Mouse (Mus musculus) cerebellum, adult 8-10 months (tissue): ENCODE data around the gene Stx3.

Source experiments
- DNase-seq: peaks from one replicate; pipeline ENCODE4 v3.0.0; 2022

Stx3 gene

DNA sequence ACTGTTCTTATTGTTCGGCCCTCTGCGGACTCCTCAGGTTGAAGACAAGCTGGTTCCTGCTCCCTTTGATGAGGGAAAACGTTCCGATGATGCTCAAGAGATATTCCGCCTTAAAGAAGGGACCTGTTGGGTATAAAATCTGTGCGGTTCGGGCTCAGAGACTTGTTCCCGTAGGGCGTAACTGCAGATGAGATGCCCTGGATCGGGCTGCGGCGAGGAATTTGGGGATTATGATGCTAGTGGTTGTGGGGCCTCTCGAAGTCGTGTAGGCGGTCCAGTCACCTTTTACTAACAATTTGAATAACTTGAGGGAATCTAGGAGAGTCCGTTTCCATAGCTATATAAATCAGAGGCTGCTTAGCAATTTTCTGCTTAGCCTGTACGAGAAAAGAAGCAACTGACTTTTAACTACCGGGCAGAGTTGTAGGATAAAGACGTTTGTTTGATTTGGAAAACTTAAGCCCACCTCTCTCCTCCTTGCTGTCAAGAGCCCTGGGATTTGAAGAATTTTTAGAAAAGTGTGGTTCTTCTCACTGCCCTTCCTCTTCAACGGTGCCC is at the start of gene Stx3:
Gene Stx3, minus strand, starts transcription at position 261 of the 558 bp plus-strand sequence.
- peak; percentile 32 for DNase-seq

DNA sequence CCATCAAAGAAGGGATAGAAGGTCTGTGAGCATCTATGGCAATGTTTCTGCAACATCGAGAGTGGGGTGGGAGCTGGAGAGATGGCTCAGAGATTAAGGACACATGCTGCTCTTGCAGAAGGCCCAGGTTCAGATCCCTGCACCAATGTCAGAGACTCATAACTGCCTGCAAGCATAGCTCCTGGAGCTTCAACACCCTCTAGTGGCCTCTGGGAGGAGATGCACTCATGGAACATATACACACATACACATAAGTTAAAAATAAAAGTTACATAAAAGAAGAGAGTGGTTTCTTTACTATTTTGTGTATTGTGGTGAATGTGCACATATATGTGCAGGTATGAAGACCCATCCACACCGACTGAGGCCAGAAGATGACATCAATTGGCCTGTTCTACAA is 48.6 kb upstream of the Stx3 start:
- no peak for DNase-seq

DNA sequence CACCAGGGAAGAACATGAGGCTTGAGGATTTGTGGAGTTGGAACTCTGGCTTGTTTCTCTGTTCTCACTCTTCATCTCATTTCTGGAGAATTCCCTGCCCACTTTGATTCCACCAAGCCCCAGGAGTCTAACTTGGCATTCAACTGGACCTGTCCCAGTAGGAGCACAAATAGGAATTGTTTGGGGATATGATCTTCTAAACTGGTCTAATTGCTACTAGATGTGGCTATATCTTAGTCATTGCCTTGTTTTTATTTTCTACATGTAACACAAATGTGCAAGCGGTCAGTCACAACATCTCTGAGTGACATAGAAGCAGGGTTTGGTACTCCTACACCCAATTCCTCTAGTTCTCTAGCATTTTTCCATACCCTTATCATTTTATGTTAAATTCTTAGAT is 41.8 kb upstream of the Stx3 start, which contains the start of gene Olfr1418:
Gene Olfr1418, minus strand, starts transcription at position 101 of the 400 bp plus-strand sequence.
- DNase-seq: no peak

DNA sequence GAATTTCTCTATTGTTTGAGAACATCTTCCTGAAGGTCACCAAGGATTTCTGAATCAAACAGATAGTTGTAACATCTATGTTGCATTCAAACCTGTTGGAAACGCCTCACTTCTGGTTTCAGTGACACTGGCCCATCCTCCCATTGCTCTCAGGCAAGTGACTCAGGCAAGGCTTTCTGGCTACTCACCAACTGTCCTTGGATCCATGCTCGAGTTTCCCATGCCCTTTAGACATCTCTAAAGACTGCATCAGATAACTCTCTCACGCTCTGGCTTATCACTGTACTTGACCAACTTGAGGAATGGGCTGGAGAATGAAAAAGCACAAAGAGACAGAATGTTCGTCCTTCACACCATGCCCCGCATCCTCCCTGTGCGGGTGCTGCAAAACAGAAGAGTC is 37.3 kb upstream of the Stx3 start:
- DNase-seq: no peak

DNA sequence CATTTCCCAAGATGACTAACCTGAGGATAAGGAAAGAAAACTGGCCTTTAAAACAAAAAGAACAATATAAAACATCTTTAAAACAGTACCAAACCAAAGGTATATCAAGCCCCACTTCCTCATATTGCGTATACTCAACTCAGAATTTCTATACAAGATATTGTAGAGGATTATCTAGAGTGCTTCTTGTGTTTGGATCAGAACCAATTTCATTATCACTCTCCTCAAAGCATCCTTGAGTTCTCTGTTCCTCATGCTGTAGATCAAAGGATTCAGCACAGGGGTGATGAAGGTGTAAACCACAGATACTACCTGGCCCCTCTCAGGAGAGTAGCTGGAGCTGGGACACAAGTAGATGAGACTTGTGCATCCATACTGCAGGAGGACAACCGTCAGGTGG is 35.6 kb upstream of the Stx3 start:
- no peak for DNase-seq

DNA sequence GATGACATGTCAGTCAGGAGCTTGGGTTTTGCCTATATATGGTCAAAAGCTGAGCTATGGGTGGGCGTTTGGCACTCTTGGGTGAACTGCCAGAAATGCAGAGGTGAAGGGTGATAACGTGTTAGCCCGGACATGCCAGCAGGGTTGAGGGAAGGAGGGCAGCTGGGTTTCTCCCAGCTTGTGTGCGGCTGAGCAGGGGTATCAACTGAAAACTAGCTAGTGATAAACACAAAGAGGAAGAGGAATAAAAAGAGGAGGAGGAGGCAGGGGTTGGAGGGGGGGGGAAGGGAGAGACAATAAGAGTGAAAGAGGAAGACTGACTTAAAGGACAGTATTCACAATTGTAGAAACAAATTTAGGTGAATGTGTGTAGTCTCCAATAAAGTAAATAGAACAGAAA is 33.4 kb upstream of the Stx3 start:
- DNase-seq: no peak

DNA sequence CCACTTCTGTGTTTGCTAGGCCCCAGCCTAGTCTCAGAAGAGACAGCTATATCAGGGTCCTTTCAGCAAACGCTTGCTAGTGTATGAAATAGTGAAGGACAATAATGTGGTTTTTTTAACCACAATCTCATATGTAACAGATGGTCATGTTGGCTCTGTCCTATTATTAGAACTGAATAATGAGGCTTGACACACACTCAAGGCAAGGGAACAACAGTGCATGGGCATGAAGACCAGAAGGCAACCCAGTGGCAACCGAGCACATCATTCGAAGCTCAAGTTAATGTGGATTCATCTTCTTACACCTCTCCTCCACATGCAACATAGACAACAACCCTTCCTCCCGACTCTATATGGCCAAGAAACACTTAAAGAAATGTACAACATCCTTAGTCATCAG is 27.1 kb upstream of the Stx3 start:
- DNase-seq: no peak

DNA sequence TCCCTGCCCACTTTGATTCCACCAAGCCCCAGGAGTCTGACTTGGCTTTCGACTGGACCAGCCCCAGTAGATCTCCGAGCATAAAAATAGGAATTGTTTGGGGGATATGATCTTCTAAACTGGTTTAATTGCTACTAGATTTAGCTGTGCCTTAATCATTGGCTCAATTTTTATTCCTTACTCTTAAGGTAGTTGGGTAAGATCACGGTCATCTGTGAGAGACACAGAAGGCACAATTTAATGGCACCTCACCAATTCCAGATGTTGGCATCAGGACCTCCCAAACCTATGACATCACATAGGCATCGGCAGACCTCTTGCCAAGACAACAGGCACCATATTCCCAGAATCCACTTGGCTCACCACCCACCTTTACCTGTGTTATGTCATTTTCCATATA is 19.9 kb upstream of the Stx3 start, which contains the start of gene Olfr1417:
Gene Olfr1417, minus strand, starts transcription at position 101 of the 400 bp plus-strand sequence.
- DNase-seq: no peak

DNA sequence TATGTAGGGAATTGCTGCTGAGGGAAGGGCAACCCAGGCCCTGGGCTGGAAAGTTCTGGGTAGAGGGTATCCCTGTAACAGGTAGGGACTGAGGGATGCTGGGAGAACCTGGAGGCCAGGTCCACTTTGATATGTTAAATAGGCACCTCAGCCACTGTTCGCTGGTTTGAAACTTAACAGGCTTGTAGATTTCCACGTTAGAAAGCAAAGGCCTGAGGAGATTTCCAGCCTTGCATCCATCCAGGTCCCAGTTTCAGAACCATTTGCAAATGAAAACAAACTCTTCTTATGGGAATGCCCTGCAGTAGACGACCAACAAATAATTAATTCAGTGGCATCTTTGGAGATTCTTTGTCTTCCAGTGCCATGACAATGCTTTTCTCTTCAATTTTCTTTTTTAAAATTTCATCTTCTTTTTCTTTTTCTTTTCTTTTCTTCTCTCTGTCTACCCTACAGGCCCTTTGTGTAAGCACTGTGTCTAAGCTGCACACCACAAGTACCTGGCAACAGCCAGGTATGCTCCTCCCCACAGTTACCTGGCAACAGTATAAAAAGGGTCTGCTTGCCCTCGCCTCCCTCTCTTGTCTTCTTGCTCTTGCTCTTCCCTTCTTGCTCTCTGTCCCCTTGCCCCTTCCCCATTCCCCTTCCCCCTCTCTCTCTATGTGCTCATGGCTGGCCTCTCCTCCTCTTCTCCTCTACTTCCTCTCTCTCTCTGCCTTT is 4.3 kb upstream of the Stx3 start:
- DNase-seq: no peak

DNA sequence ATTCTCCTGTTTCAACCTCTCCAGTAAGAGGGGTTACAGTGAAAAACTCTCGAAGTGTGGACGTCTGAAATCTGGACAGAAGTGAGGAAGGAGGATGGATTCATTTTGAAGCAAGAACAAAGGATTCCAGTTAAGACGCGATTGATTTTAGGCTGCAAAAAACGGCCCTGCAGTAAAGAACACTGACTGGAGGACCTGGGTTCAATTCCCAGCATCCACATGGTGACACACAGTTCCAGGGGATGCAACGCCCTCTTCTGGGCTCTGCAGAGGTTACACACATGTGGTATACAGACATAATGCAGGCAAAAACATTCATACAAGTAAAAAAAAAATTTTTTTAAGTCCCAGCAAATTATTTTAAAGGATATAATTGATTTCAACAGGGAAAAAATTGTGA is 1.0 kb upstream of the Stx3 start:
- DNase-seq: peak; percentile 14

DNA sequence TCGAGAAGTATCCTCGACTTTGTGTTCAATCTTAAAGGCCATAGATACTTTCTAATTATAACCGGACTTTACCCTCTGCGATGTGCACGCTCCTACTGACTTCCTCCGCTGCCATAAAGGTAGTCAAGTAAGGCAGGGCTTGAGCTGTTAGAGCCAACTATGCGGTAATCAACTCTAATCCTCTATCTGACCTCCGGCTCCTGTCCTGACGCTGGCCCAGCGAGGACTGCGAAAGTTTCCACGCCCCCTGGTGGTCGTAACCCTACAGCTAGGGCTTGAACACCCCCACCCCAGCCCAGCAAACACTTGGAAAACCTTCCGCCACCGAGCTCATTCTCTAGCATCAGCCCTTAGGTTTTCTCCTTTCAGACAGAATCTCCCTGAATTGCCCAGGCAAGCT is 597 bp upstream of the Stx3 start:
- DNase-seq: peak; percentile 70

DNA sequence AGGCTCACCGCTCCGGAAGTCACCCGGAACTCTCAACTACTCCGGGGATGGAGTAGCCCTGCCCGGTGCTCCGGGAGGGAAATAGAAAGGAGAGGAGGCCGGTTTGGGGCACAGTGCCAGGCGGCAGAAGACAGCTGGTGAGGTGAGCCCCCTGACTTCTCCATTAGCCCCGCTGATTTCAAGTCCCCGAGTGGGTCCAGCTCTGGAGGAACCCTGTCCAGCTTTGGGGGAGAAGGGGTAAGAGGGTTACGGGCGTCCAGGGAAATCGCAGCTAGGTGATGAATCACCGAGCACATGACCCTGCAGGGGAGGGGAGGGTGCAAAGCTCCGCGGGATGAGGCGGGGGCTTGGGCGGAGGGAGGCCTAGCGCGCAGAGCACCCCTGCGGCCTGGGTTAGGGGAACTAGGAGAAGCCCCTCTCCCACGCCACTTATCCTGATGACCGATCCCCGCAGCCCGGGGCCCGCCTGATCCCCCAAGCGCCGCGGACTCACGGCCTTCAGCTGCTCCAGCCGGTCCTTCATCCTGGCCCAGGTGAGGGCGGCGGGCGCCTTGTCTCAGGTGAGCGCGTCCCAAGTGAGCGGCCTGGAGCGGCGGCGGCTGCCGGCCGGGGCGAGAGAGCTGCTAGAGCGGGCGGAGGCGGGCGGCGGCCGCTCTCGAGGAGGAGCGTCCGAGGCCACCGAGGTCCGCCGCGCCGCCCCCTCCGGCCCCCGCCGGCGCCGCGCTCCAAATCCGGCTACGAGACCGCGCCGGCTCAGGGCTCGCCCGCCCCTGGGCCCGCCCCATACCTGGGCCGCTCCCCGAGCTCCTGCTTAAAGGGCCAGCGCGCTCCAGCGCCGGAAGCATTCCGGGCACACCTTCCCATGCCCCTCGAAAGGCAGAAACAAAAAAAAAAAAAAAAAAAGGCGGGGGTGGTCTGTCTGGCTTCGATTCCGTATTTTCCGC is 732 bp downstream of the Stx3 start:
- DNase-seq: peak; percentile 70

DNA sequence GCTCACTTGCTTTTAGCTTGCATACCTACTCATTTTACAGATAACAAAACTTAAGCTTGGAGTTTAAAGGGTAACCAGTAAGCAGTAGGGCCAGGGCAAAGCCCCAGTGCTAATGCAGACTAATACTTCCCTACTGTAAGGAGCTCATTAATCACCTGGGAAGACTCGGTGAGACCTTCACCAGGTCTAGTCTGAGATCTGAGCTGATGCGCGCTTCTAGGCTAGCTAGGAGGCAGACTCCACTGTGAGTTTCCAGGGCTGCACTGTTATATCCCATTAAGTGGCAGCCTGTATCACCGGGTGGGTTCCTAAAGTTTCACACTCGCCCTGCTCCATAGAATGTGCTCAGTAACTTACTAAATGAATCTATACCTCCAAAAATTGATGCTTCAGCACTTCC is 1.6 kb downstream of the Stx3 start:
- no peak for DNase-seq

DNA sequence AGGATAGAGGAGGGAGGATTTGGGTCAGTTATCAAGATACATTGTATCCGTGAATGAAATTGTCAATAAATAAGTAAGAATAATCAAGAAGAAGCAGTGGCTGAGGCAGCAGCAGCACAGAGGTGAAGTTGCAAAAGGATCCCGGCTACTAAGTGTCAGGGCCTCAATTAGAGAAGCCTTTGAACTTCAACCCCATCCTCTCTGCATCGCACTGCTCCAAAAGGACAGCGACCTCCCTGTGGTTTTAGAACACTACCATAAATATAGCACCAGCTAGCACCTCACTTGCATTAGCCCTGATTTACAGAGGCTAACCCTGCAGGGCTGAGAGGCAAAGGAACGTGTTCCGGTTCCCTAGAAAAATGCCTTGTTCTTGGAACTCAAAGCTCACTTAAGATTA is 2.5 kb downstream of the Stx3 start:
- no peak for DNase-seq

DNA sequence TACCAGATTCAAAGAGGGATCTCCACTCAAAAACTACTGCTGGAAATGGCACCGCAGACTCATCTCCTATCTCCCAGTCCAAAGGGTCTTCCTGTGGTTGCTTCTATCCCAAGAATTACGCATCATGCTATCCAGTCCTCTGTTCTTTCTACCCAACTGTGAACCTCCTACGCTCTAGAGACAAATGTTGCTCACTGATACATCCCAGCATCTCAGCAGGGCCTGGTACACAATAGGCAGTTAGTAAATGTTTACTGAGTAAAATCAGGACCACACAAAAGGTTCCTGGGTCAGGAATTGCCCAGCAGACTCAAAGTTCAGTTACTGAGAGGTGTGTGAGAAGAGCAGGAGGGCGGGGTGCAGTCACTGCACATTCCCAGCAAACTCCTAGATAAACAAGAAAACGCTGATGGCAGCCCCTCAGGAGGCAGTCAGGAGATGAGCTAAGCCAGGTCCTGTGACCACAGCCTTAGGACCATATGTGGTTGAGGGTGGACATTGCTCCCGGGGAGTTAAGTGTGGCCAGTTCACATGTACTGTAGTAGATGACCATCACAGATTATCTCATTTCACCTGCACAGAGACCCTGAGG is 4.4 kb downstream of the Stx3 start:
- no peak for DNase-seq

DNA sequence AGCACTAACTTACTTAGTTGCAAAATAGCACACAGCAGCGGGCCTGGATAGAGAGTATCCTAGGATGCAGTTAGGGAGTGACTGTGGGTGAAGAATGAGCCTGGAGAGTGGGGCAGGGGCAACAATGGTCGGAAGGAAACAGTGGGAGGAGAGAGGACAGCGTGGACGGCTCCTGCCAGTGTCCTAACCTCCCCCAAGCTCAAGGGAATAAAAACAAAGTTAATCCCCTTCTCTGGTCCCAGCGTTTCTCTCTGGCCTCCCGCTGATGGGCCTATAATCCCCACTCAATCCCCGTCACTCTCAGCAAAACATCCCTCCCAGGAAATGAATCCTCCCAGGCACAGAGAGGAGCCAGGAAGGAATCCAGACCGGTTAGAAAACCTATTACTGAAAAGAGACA is 5.6 kb downstream of the Stx3 start:
- no peak for DNase-seq

DNA sequence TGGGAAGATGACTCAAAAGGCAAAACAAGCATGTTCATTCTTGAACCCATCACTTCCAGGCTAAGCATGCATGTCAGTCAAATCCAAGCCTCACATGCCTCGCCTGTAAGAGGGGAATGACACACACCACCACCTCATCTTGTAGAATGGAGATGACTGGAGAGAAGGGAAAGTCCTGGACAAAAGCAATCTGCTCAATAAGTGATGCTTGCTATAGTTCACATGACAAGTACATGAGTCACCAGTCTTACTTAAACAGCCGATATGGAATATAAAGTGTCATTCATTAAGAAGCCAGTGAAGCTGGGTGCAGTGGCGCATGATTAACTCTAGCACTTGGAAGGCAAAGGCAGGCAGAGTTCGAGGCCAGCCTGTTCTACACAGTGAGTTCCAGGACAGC is 6.1 kb downstream of the Stx3 start:
- DNase-seq: no peak

DNA sequence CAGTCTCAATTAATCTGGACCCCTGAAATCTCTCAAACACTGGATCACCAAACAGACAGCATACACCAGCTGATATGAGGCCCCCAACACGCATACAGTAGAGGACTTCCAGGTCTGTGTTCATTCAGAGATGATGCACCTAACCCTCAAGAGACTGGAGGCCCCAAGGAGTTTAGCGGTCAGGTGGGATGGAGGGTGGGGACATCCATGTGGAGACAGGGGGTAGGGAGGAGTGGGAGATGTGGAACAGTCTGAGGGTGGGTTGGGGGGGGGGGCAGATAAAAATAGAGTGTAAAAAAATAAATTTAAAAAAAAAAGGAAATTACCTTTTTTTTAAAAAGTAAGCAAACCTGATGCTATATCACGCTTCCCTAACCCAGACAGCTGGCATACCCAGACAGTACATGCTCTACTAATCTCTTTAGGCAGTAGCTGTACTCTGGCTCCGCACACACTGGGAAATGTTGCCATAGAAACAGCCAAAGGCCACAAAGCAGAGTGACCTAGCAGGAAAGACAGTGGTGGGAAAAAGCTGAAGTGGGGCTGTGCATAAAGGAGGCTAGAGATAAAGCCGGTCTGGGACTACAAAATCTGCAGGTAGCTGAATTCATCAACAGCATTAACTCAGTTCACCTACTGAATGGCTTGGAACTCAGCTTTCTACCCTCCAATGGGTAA is 7.4 kb downstream of the Stx3 start:
- DNase-seq: no peak

DNA sequence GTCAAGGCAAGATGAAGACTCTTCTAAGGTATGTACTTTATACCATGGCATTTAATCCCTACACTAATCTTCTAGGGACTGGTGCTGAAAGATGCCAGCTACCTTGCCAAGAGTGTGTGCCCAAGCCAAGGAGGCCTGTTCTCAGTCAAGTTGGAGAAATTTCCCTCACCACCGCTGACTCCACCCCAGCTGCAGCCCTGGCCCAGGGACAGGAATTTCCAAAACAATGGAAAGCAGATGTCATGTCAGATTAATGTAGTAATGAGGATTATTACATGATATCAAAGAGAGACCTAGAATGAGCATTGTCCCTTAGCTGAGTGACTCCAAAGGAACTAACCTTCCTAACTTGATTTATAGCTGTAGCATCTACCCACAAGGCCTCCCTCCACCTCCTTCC is 8.3 kb downstream of the Stx3 start:
- DNase-seq: no peak

DNA sequence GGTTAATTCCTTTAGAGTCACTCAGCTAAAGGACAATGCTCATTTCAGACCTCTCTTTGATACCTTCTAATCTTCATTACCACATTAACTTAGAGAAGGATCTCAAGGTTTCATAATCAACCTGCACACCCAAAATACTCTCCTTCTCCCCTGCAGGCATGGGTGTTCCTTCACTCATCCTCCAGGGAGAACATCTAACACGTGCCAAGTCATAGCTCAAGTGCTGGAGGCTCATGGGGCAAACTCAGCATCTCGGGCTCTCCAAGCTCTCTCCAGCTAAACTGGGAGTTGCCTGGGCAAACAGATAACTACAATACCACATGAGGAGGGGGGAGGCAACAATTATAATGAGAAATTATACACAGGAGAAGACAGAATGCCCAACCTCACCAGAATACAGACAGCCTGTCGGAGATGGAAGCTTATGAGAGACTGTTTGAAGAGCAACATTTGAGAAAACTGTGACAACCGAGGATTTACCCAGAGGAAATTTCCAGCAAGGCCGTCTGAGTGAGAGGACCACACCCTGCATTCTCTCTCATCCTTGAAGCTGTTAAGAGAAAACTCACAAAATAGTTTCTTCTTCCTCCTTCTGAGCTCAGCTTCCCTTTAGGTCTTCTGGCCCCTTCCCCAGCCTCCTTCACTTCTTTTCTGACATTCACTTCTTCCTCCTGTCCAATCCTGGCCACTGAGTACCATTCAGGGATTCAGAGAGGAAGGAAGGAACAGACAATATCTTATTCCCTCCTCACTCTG is 9.0 kb downstream of the Stx3 start:
- no peak for DNase-seq

DNA sequence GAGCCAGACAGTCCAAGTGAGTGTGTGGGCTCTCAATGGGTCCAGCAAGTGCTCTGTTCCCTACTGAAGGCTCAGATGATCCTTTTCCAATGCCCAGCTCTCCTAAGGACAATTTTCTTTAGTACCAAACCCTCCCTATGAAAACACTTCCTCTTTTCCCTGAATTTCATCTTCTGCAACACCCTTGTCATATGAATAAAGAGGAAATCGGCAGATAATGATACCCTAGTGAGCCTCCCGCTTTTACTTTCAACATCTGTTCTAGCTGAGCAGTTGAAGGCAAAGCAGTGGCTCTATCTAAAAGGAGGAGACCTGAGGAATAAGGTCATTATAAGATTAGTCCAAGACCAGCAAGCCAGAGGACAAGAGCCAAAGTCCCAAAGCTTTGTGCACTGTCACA is 10.8 kb downstream of the Stx3 start:
- DNase-seq: no peak

DNA sequence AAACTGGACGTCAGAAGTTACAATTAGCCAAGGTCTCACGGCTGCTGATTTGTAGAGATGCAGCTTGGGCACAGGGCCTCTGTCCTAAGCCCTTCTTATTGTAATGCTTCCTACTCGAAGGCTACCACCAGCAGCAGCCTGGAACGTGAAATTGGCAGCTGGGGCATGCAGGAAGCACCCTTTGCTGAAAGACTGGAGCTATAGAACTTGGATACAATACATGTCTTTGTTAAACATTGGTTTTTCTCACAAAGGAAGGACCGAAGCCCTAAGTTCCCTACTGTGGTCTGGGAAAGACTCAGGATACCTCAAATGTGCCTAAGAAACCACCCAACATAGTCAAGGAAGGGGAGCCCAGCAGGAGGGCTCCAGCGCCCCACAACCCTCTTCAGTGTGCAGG is 11.4 kb downstream of the Stx3 start:
- no peak for DNase-seq
